Mouse (Mus musculus): ENCODE measurements at regions not wholly inside any gene's neighbourhood (a gene's known extent, or its start where the extent isn't known, plus 50 kb on each side); places are given as distances from the start of the nearest gene placed in this dataset.

GRCm38 (mm10) chr15:65334076-65334475, 319.4 kb upstream of the Gm21961 start:
- TF ChIP-seq UBTF (IDR thresholded peaks at IDR 0.05; ENCODE audit: borderline replicate concordance, insufficient read depth, low read depth, low read length) (no peak), ZNF384 (IDR thresholded peaks at IDR 0.05; ENCODE audit: low read depth, low read length) (no peak), BHLHE40 (IDR thresholded peaks at IDR 0.05; ENCODE audit: borderline replicate concordance, low read depth, low read length) (no peak), CTCF (IDR thresholded peaks at IDR 0.05 in 2 of 3, conservative IDR thresholded peaks at IDR 0.05 in 1 of 3; ENCODE audit: control insufficient read depth in 1 of 3, insufficient read depth in 1 of 3, low read depth in 2 of 3, low read length in 3 of 3, poor library complexity in 1 of 3, severe bottlenecking in 1 of 3) (no peak)
